Mouse (Mus musculus) testis, adult 2 months (tissue): ENCODE measurements at regions not wholly inside any gene's neighbourhood (a gene's known extent, or its start where the extent isn't known, plus 50 kb on each side); places are given as distances from the start of the nearest gene placed in this dataset.

Experiments used
- CTCF ChIP-seq: fragments of 200-500 bp; IDR thresholded peaks from 2 replicates; pipeline ENCODE4 v1.5.1; 2012; ENCODE audit warnings: low read depth, mild to moderate bottlenecking, inconsistent platforms, low read length, moderate library complexity; ENCODE audit not compliant: control insufficient read depth, insufficient read depth, insufficient replicate concordance
- POLR2A ChIP-seq: fragments of 200-500 bp; IDR thresholded peaks from 2 replicates; pipeline ENCODE4 v1.6.1; 2012; ENCODE audit warnings: low read depth, mild to moderate bottlenecking, inconsistent platforms, low read length, moderate library complexity; ENCODE audit not compliant: control insufficient read depth

DNA sequence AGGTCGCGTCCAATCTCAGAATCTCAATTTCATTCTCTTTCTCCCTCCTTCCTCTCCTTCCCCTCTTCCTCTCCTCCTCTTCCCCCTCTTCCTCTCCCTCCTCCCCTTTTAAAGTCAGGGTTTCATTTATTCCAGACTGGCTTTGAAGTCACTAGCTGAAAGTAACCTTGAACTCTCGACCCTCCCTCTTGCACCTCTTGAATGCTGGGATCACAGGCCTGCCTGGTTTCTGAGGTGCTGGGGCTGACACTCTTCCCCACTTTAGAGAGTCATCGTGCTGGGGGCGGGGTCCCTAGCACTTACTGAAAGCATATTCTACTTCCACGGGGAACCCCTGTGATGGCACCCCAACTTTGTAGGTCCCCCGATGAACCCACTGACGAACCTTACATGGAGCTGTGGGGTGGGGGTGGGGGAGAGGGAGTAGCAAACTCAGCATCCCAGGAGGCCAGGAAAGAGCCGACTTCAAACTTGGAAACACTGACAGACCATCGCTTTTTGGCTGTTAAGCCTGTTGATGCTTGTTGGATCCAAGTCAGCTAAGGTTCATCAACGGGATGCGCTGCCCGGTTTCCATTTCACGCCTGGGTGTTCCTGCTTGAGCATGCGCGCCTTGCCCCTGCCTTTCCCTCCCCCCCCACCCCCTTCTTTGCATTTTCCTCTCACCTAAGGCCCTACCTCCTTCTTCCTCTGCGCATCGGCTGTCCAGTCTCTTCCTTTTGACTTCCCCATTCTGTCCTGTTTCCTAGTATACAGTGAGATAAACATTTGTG lies 132.0 kb upstream of the Med13l start:
- TF ChIP-seq POLR2A (no peak), CTCF (no peak)
